Mouse (Mus musculus) heart, adult 2 months (tissue): ENCODE measurements around the gene Golga4. TPM values are rescaled to one million over a fixed set of nuclear protein-coding genes. Genes with fewer than 3 reads are reported as not detected.

ENCODE experiments used
- DNase-seq, 2 experiments: peaks; one replicate each; pipeline ENCODE4 v3.0.0; 2021
- H3K27ac ChIP-seq: fragments of 200-600 bp; 2 replicates; pipeline ENCODE4 v1.8.1; 2022
- H3K27me3 ChIP-seq: fragments of 200-500 bp; 2 replicates; pipeline ENCODE4 v1.6.1; 2012; ENCODE audit warnings: mild to moderate bottlenecking, low read length, inconsistent platforms, mixed read lengths; ENCODE audit not compliant: control insufficient read depth, insufficient read depth
- H3K36me3 ChIP-seq: fragments of 200-500 bp; 2 replicates; pipeline ENCODE4 v1.6.1; 2012; ENCODE audit warnings: low read length, inconsistent platforms; ENCODE audit not compliant: control insufficient read depth, insufficient read depth
- H3K4me1 ChIP-seq: fragments of 200-500 bp; 2 replicates; pipeline ENCODE4 v1.6.1; 2011; ENCODE audit warnings: low read length; ENCODE audit not compliant: control insufficient read depth, insufficient read depth
- H3K4me3 ChIP-seq: fragments of 200-600 bp; 2 replicates; pipeline ENCODE4 v1.8.1; 2022
- H3K79me2 ChIP-seq: fragments of 200-500 bp; replicated peaks from 2 replicates; pipeline ENCODE4 v1.6.1; 2012; ENCODE audit warnings: mild to moderate bottlenecking, inconsistent platforms, low read length, moderate library complexity, mixed read lengths; ENCODE audit not compliant: control insufficient read depth, insufficient read depth
- H3K9ac ChIP-seq: fragments of 200-500 bp; 2 replicates; pipeline ENCODE4 v1.6.1; 2012; ENCODE audit warnings: low read depth, mild to moderate bottlenecking, control low read depth, inconsistent platforms, low read length, mixed read lengths
- CTCF ChIP-seq: fragments of 200-600 bp; IDR thresholded peaks from 2 replicates; pipeline ENCODE4 v1.8.1; 2022; ENCODE audit warnings: antibody characterized with exemption, mild to moderate bottlenecking, moderate library complexity
- EP300 ChIP-seq: fragments of 200-500 bp; IDR thresholded peaks from 2 replicates; pipeline ENCODE4 v1.6.1; 2011; ENCODE audit warnings: low read depth, low read length, control low read depth; ENCODE audit not compliant: insufficient read depth
- POLR2A ChIP-seq: fragments of 200-500 bp; IDR thresholded peaks from 2 replicates; pipeline ENCODE4 v1.6.1; 2011; ENCODE audit warnings: mild to moderate bottlenecking, low read depth, low read length, control low read depth; ENCODE audit not compliant: insufficient read depth
- WGBS: fragments of 180-500 bp; shearing (Covaris S2); methylation state at CpG from one replicate; pipeline ENCODE4 v1.1.7; 2018; 5-methylcytosine and 5-hydroxymethylcytosine counted together
- intact Hi-C: fragments of 180-260 bp; cut with DNase I; formaldehyde crosslinking; loops from one replicate; pipeline ENCODE4 v1.15.1; 2025
- polyA plus RNA-seq: library from polyadenylated mRNA; depleted of rRNA; stranded (reverse); fragments of >200 nt; gene quantifications from 2 replicates; pipeline ENCODE4 v1.2.3, GENCODE M21; 2012
- total RNA-seq, 2 experiments: library from RNA; stranded (reverse); gene quantifications; 2 replicates each; pipeline ENCODE4 v1.2.3; 2021

Golga4 gene
- total and polyA plus RNA-seq, 3 experiments: 34.4 to 420 (median 350) TPM

DNA sequence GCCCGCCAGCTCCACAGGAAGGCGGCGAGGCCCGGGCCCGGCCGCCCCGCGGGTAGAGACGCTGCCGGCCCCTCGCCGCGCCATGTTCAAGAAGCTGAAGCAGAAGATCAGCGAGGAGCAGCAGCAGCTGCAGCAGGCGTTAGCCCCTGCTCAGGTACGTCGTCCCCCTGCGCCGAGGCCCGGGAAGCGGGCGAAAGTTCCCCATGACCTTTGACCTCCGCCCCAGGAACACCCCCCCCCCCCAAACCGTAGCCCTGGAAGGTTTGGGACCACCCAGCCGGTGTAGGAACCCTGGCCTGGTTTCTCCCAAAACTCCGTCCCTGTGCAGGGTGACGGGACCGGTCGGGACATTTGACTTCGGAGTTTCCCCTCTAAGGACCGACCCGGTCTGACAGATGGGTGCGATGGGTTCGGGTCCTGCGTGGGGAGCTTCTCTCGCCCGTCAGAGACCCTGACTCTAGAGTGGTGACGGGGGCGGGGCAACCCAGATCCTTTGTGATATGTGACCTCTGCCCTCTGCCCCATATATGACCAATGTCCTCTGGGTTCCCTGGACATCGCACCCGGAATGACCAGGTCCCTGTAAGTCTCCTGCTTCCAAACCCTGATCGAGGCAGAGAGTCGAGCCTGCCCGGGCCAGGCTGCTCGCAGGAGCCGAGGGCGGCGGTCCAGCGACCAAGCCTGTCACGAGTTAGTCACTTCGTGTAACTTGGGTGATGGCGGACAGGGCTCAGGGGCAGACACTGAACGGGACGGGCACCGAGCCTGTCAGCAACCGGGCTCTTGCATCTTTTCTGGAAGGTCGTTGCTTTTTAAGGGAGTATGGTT lies 551 bp downstream of the Golga4 start:
- peaks cover 13% of the 10 kb centered on the region for H3K4me1 ChIP-seq
- peak; percentile 62 to 63 for DNase-seq
- TF ChIP-seq CTCF (no peak), POLR2A (0 out of 2 replicates have a peak, but pooled peaks have one; percentile 2), EP300 (0 out of 2 replicates have a peak, but pooled peaks have one; percentile 5)
- H3K79me2 ChIP-seq: peaks cover 9% of the 10 kb centered on the region
- peak overlapping the region; percentile 92 for H3K9ac ChIP-seq
- no peaks in the 10 kb centered on the region for H3K27me3 ChIP-seq
- under 1% methylated on average over 50 of the region's 57 CpGs for WGBS
- peak overlapping the region; percentile 97 for H3K4me3 ChIP-seq
- H3K36me3 ChIP-seq: peaks cover 5% of the 10 kb centered on the region
- peak overlapping the region; percentile 94 for H3K27ac ChIP-seq
- intact Hi-C loops: no loop called here

GRCm38 (mm10) chr9:118507552-118507951 lies 1.5 kb downstream of the Golga4 start:
- DNase-seq: no peak
- WGBS: 65% methylated on average over 6 of the region's 6 CpGs
- TF ChIP-seq EP300 (no peak), CTCF (no peak), POLR2A (no peak)
- no peaks in the 10 kb centered on the region for H3K27me3 ChIP-seq
- intact Hi-C loops: no loop called here
- peaks cover 11% of the 10 kb centered on the region for H3K36me3 ChIP-seq
- peak overlapping the region; percentile 24; the same call in 1 of the 2 replicates for H3K9ac ChIP-seq
- H3K79me2 ChIP-seq: peaks cover 10% of the 10 kb centered on the region
- peak overlapping the region; percentile 97; the same call in 1 of the 2 replicates for H3K4me3 ChIP-seq
- peaks cover 18% of the 10 kb centered on the region for H3K4me1 ChIP-seq
- H3K27ac ChIP-seq: peak overlapping the region; percentile 94

- H3K27ac ChIP-seq: no peak overlapping the region
- WGBS: 76% methylated on average over 7 of the region's 7 CpGs
- peaks cover 13% of the 10 kb centered on the region for H3K79me2 ChIP-seq
- intact Hi-C loops: no loop called here
- H3K4me1 ChIP-seq: peaks cover 23% of the 10 kb centered on the region
- no peak overlapping the region for H3K4me3 ChIP-seq
- H3K27me3 ChIP-seq: no peaks in the 10 kb centered on the region
- no peak overlapping the region for H3K9ac ChIP-seq
- DNase-seq: no peak
- peaks cover 15% of the 10 kb centered on the region for H3K36me3 ChIP-seq
- TF ChIP-seq EP300 (no peak), POLR2A (no peak), CTCF (no peak)
Observed at GRCm38 (mm10) chr9:118508601-118509000, 2.5 kb downstream of the Golga4 start.

DNA sequence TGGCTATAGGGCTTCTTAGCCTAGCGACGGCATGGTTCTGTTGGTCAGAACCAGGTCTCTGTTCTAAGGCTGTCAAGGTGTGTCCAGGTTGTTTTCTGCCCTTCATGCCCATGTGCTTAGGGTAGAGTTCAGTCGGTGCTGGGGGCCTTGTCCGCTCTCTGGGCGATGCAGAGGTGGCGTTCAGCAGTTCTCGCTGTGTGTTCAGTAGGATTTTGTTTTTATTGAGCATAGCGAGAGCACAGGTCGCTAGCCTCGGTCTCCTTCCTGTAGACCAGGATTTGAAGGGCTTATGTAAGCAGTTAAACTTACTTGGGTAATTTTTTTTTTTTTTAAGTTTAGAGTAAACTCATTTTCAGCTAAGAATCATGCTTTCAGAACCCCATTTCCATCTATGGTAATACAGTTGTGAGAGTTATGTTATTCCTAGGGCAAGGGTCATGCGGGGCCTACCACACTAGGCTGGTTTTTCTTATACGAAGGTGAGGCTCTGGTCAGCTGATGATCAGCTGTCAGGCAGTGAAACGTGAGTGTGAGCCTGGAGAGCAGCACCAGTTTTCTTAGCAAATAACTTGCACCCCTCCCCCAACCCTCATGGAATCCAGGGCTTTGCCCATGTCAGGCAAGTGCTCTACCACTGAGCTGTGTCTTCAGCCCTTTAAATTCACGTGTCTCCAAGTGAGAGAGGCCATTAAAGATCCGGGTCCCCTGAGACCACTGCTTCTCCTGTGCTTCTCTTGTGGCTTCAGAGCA lies 5.0 kb downstream of the Golga4 start:
- Histone ChIP-seq H3K4me3 (no peak overlapping the region), H3K27ac (peak overlapping the region; percentile 77), H3K9ac (no peak overlapping the region), H3K79me2 (peaks cover 10% of the 10 kb centered on the region), H3K36me3 (peaks cover 29% of the 10 kb centered on the region), H3K27me3 (no peaks in the 10 kb centered on the region), H3K4me1 (peaks cover 22% of the 10 kb centered on the region)
- WGBS: 74% methylated on average over 15 of the region's 15 CpGs
- DNase-seq: no peak
- intact Hi-C loops: no loop called here
- no peak for TF ChIP-seq CTCF
- TF ChIP-seq POLR2A: no peak
- no peak for TF ChIP-seq EP300

DNA sequence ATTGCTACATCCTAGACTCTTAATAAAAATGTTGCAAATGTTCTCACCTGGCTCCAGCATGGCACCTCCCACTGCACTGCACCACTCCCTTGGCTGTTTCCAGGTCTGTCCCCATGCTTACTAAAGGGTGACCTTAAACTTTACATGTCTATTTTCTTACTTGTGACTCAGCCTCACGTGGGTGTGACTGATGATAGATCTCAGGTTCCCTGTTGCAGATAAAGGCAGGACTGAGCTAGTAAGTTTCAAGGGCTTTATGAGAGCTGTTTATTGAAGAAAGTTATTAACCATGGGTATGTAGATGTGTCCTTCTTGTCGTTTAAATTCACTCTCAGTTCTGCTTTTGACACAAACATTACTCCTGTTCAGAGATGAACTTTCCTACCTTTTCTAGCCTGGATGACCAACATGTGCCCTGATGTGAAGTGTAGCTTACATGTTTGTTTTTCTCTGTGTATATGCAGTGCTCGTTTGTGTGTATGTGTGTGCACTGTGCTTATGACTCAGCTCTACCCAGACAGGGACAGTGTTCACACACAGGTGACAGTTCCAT lies 6.7 kb downstream of the Golga4 start:
- Histone ChIP-seq H3K9ac (peak overlapping the region; percentile 30), H3K4me1 (peaks cover 22% of the 10 kb centered on the region), H3K36me3 (peaks cover 33% of the 10 kb centered on the region), H3K4me3 (no peak overlapping the region; the same call in 1 of the 2 replicates), H3K27ac (peak overlapping the region; percentile 77), H3K27me3 (no peaks in the 10 kb centered on the region), H3K79me2 (peaks cover 7% of the 10 kb centered on the region)
- TF ChIP-seq POLR2A: 0 out of 2 replicates have a peak, but pooled peaks have one; percentile 30
- no peak for TF ChIP-seq EP300
- TF ChIP-seq CTCF: no peak
- peak in 1 of 2 experiments; percentile 46 for DNase-seq
- WGBS: 38% methylated on average over 3 of the region's 3 CpGs
- intact Hi-C loops: no loop called here

GRCm38 (mm10) chr9:118515476-118515875 lies 9.4 kb downstream of the Golga4 start:
- no peak overlapping the region for H3K9ac ChIP-seq
- H3K36me3 ChIP-seq: peaks cover 34% of the 10 kb centered on the region
- no peak for TF ChIP-seq POLR2A
- TF ChIP-seq CTCF: no peak
- TF ChIP-seq EP300: no peak
- intact Hi-C loops: no loop called here
- peak overlapping the region; percentile 77 for H3K27ac ChIP-seq
- 58% methylated on average over 6 of the region's 6 CpGs for WGBS
- no peaks in the 10 kb centered on the region for H3K27me3 ChIP-seq
- DNase-seq: no peak
- H3K4me1 ChIP-seq: peaks cover 24% of the 10 kb centered on the region
- peaks cover 7% of the 10 kb centered on the region for H3K79me2 ChIP-seq
- H3K4me3 ChIP-seq: no peak overlapping the region
